20 mouse cellular contexts compared by ENCODE assay signal in the genomic region with DNA sequence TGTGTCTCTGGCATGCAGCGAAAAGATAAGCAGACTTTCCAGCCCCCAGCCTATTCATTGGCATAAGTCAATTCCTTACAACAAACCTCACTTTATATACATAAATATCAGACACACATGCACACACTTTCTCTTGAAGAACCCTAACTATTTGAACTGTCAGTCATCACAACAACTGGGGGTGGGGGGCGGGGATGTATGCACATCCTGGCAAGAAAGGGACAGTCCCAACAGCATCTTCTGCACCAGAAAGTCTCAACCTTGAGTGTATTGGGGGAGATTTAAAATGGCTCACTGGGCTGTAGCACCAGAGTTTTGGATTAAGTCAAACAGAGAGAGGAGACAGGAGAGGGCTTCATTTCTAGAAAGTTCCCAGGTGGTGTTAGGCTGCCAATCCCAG.
"Had no signal": no experiment of that assay in that cellular context is flagged by ENCODE, and none has a peak within 500 bp of the region (broad histone marks: within the 10 kb centered on the region; RNA-seq: fewer than 3 reads in every experiment).

No protein-coding gene starts in this region.

- H3K27me3 ChIP-seq: midbrain, embryonic 13.5 days; midbrain, embryonic 15.5 days; neural tube, embryonic 13.5 days; neural tube, embryonic 15.5 days; stomach, embryonic 15.5 days had no signal

- ATAC-seq: lung, postnatal 0 days; midbrain, embryonic 13.5 days; midbrain, embryonic 15.5 days had no signal

- H3K4me3 ChIP-seq: lung, embryonic 15.5 days; megakaryocyte, embryonic 14.5 days; midbrain, embryonic 13.5 days; midbrain, embryonic 15.5 days; neural tube, embryonic 13.5 days; neural tube, embryonic 15.5 days; stomach, embryonic 15.5 days had no signal

- H3K27ac ChIP-seq: lung, embryonic 15.5 days; macrophage; midbrain, embryonic 13.5 days; midbrain, embryonic 15.5 days; neural tube, embryonic 13.5 days; neural tube, embryonic 15.5 days; stomach, embryonic 15.5 days; stomach, postnatal 0 days had no signal

- DNase-seq: lung, adult 18-20 months; lung, postnatal 14 days; lung, postnatal 36 days; retina, postnatal 1 day; right cerebral cortex, adult 18-20 months; right cerebral cortex, postnatal 25 days; right cerebral cortex, postnatal 4 days; spleen, adult 18-20 months; thymus, adult 2 months; thymus, postnatal 36 days had no signal

- H3K36me3 ChIP-seq: lung, embryonic 15.5 days; midbrain, embryonic 13.5 days; midbrain, embryonic 15.5 days; neural tube, embryonic 13.5 days; neural tube, embryonic 15.5 days; stomach, embryonic 15.5 days had no signal

- H3K4me1 ChIP-seq: lung, embryonic 15.5 days; midbrain, embryonic 13.5 days; midbrain, embryonic 15.5 days; neural tube, embryonic 13.5 days; neural tube, embryonic 15.5 days; stomach, embryonic 15.5 days had no signal
